Mouse (Mus musculus): Measurements from ENCODE around the gene Ddx43.
"Not testable (repeated sequence)": the region's sequence is repeated elsewhere in the genome, so short reads cannot be mapped to it uniquely, and the experiment has no call there.

GRCm38 (mm10) chr9:78348206-78349004 is 47.2 kb upstream of the Ddx43 start:
- TF ChIP-seq CTCF (IDR thresholded peaks at IDR 0.05; ENCODE audit: borderline replicate concordance, extremely low read depth, insufficient read depth, insufficient read length); POLR2A (IDR thresholded peaks at IDR 0.05; ENCODE audit: borderline replicate concordance, extremely low read depth, insufficient read depth, insufficient read length, poor library complexity, severe bottlenecking): not testable (repeated sequence)
